Mouse (Mus musculus): Measurements from ENCODE around the gene Chd3. TPM values are rescaled to one million over a fixed set of nuclear protein-coding genes. Genes with fewer than 3 reads are reported as not detected.

Gene Chd3
- total and polyA plus RNA-seq, 3 experiments, result 31.9 to 92.0 (median 66.4) TPM

DNA sequence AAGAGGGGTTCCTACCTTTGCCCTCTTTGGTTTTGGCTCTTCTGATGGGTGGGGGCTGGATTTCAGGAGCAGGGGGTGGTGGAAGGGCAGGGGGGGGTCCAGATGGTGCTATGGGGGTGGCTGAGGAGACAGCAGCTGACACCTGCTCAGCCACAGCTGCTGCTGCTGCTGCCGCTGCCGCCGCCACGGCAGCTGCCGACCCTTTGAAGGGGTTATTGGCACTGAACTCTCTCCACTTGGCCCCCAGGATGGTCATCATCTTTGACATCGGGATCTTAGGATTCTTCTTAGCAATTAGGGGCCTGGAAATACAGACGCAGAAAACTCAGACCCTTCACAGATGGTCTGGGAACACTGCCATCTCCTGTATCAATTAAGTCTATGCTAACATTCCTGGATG lies 7.2 kb downstream of the Chd3 start:
- H3K79me2 ChIP-seq (replicated peaks; ENCODE audit: control insufficient read depth, extremely low read depth, insufficient read depth, poor library complexity, severe bottlenecking), result no peaks in the 10 kb centered on the region
- no peak for TF ChIP-seq MAZ (IDR thresholded peaks at IDR 0.05; ENCODE audit: low read depth, low read length)
- TF ChIP-seq JUN (IDR thresholded peaks at IDR 0.05; ENCODE audit: insufficient read depth, low read depth, low read length), result no peak
- no peak for TF ChIP-seq EP300 (IDR thresholded peaks at IDR 0.05; ENCODE audit: low read length)
- TF ChIP-seq BHLHE40 (IDR thresholded peaks at IDR 0.05; ENCODE audit: low read depth, low read length), result no peak
- TF ChIP-seq ZNF384 (IDR thresholded peaks at IDR 0.05; ENCODE audit: low read depth, low read length), result no peak
- TF ChIP-seq ZC3H11A (IDR thresholded peaks at IDR 0.05; ENCODE audit: low read depth, low read length), result no peak
- TF ChIP-seq JUND (conservative IDR thresholded peaks at IDR 0.05; ENCODE audit: low read depth, low read length), result no peak
- no peak for DNase-seq (ENCODE audit: extremely low read depth)
- no peak overlapping the region for H3K9ac ChIP-seq (ENCODE audit: insufficient read depth, low read depth)
- no peak overlapping the region for H3K27ac ChIP-seq (ENCODE audit: insufficient read depth, low read depth)
- in situ Hi-C loops (cut with MboI; ENCODE audit: low pct_ligation_motif_present, low pct_unique_long_range_greater_than_20kb, low sequenced_read_pairs) (no loop called here), dilution Hi-C loops (cut with MboI; ENCODE audit: extremely low pct_ligation_motif_present, extremely low pct_unique_long_range_greater_than_20kb, low sequenced_read_pairs) (no loop called here)
- no peaks in the 10 kb centered on the region for H3K27me3 ChIP-seq (replicated peaks)
- no peaks in the 10 kb centered on the region for H3K9me3 ChIP-seq (replicated peaks; ENCODE audit: low read length)
- H3K4me1 ChIP-seq (ENCODE audit: control insufficient read depth in 1 of 2, insufficient read depth in 2 of 2), result peaks cover 3 to 25% of the 10 kb centered on the region in 2 experiments; a peak in 3 of 4 replicates
- no peak overlapping the region for H3K4me2 ChIP-seq (ENCODE audit: insufficient read depth, low read depth, poor library complexity, severe bottlenecking)
- H3K4me3 ChIP-seq (replicated peaks in 1 of 3; ENCODE audit: low read depth in 2 of 3, low read length in 2 of 3, poor library complexity in 1 of 3), result no peak overlapping the region
- H3K36me3 ChIP-seq (replicated peaks in 1 of 2; ENCODE audit: control insufficient read depth in 1 of 2, insufficient read depth in 1 of 2, low read length in 1 of 2), result peaks cover 50 to 80% of the 10 kb centered on the region in 2 experiments

DNA sequence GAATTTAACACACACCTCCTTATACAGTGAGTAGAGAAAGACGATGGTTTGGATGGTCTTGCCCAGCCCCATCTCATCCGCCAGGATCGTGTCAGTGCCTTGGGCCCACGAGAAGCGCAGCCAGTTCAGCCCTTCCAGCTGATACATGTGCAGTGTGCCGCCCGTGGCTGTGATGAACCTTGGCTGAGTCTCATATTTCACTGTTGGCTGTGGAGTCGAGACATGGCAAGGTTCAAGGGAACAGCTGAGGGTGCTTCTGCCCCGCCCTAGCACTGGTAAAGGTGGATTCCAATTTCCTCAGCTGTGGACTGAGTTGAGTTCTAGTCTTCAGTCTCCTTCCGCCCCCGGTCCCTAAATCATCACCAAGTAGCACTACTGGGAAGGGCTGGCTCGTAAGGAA lies 11.5 kb downstream of the Chd3 start:
- dilution Hi-C loops (cut with MboI; ENCODE audit: extremely low pct_ligation_motif_present, extremely low pct_unique_long_range_greater_than_20kb, low sequenced_read_pairs), result no loop called here
- H3K4me2 ChIP-seq (ENCODE audit: insufficient read depth, low read depth, poor library complexity, severe bottlenecking), result no peak overlapping the region
- H3K9ac ChIP-seq (ENCODE audit: insufficient read depth, low read depth), result no peak overlapping the region
- in situ Hi-C loops (cut with MboI; ENCODE audit: low pct_ligation_motif_present, low pct_unique_long_range_greater_than_20kb, low sequenced_read_pairs), result no loop called here
- H3K9me3 ChIP-seq (replicated peaks; ENCODE audit: low read length), result no peaks in the 10 kb centered on the region
- H3K79me2 ChIP-seq (replicated peaks; ENCODE audit: control insufficient read depth, extremely low read depth, insufficient read depth, poor library complexity, severe bottlenecking), result no peaks in the 10 kb centered on the region
- H3K27ac ChIP-seq (ENCODE audit: insufficient read depth, low read depth), result no peak overlapping the region
- H3K27me3 ChIP-seq (replicated peaks), result no peaks in the 10 kb centered on the region
- peaks cover 75 to 98% of the 10 kb centered on the region in 2 experiments for H3K36me3 ChIP-seq (replicated peaks in 1 of 2; ENCODE audit: control insufficient read depth in 1 of 2, insufficient read depth in 1 of 2, low read length in 1 of 2)
- peaks cover 0 to 2% of the 10 kb centered on the region in 2 experiments; a peak in 1 of 4 replicates for H3K4me1 ChIP-seq (ENCODE audit: control insufficient read depth in 1 of 2, insufficient read depth in 2 of 2)
- TF ChIP-seq MAX (IDR thresholded peaks at IDR 0.05; ENCODE audit: low read length), result no peak
- TF ChIP-seq MEF2A (IDR thresholded peaks at IDR 0.05; ENCODE audit: borderline replicate concordance, low read depth, low read length), result no peak
- no peak for TF ChIP-seq PAX5 (IDR thresholded peaks at IDR 0.05; ENCODE audit: low read length)
- no peak for TF ChIP-seq NRF1 (IDR thresholded peaks at IDR 0.05; ENCODE audit: low read depth, low read length)
- TF ChIP-seq TCF12 (IDR thresholded peaks at IDR 0.05; ENCODE audit: low read depth, low read length), result no peak
- no peak for TF ChIP-seq ZNF384 (IDR thresholded peaks at IDR 0.05; ENCODE audit: low read depth, low read length)
- TF ChIP-seq MYC (IDR thresholded peaks at IDR 0.05; ENCODE audit: low read depth, low read length), result no peak
- no peak for DNase-seq (ENCODE audit: extremely low read depth)
- no peak overlapping the region for H3K4me3 ChIP-seq (replicated peaks in 1 of 3; ENCODE audit: low read depth in 2 of 3, low read length in 2 of 3, poor library complexity in 1 of 3)

DNA sequence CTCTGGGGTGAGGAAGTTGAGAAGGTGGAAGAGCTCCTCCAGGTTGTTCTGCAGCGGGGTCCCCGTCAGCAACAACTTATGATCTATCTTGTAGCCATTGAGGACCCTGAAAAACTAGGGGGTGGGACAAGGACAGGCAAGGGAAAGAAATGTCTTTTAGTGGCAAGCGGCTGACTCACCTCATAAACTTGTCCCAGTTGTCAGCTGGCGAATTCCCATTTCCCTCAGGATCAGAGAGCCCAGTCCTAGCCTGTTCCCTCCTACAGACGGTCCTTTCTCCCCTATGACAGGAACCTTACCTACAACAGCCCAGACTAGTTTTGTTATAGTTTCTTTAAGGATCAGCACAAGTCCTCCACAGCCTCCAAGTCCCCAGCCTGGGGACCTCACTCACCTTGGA lies 12.7 kb downstream of the Chd3 start:
- in situ Hi-C loops (cut with MboI; ENCODE audit: low pct_ligation_motif_present, low pct_unique_long_range_greater_than_20kb, low sequenced_read_pairs), result no loop called here
- dilution Hi-C loops (cut with MboI; ENCODE audit: extremely low pct_ligation_motif_present, extremely low pct_unique_long_range_greater_than_20kb, low sequenced_read_pairs), result no loop called here
- H3K36me3 ChIP-seq (replicated peaks in 1 of 2; ENCODE audit: control insufficient read depth in 1 of 2, insufficient read depth in 1 of 2, low read length in 1 of 2), result peaks cover 77 to 98% of the 10 kb centered on the region in 2 experiments

More for the DNA sequence above, 12.7 kb downstream of the Chd3 start:
- Histone ChIP-seq H3K27me3 (replicated peaks) (no peaks in the 10 kb centered on the region), H3K9me3 (replicated peaks; ENCODE audit: low read length) (no peaks in the 10 kb centered on the region), H3K27ac (ENCODE audit: insufficient read depth, low read depth) (no peak overlapping the region), H3K4me2 (ENCODE audit: insufficient read depth, low read depth, poor library complexity, severe bottlenecking) (no peak overlapping the region), H3K79me2 (replicated peaks; ENCODE audit: control insufficient read depth, extremely low read depth, insufficient read depth, poor library complexity, severe bottlenecking) (no peaks in the 10 kb centered on the region), H3K4me3 (replicated peaks in 1 of 3; ENCODE audit: low read depth in 2 of 3, low read length in 2 of 3, poor library complexity in 1 of 3) (no peak overlapping the region), H3K4me1 (ENCODE audit: control insufficient read depth in 1 of 2, insufficient read depth in 2 of 2) (no peaks in the 10 kb centered on the region), H3K9ac (ENCODE audit: insufficient read depth, low read depth) (no peak overlapping the region)
- no peak for TF ChIP-seq ELF1 (IDR thresholded peaks at IDR 0.05; ENCODE audit: low read depth, low read length)
- no peak for TF ChIP-seq RAD21 (IDR thresholded peaks at IDR 0.05; ENCODE audit: low read depth, low read length)
- TF ChIP-seq GABPA (IDR thresholded peaks at IDR 0.05; ENCODE audit: insufficient replicate concordance, low read depth, low read length), result no peak
- no peak for TF ChIP-seq JUND (conservative IDR thresholded peaks at IDR 0.05; ENCODE audit: low read depth, low read length)
- TF ChIP-seq ZMIZ1 (IDR thresholded peaks at IDR 0.05; ENCODE audit: low read depth, low read length), result no peak
- no peak for TF ChIP-seq CHD2 (IDR thresholded peaks at IDR 0.05; ENCODE audit: low read length)
- no peak for TF ChIP-seq UBTF (IDR thresholded peaks at IDR 0.05; ENCODE audit: low read depth, low read length)
- TF ChIP-seq E2F4 (IDR thresholded peaks at IDR 0.05; ENCODE audit: insufficient replicate concordance, low read depth, low read length), result no peak
- TF ChIP-seq MAFK (IDR thresholded peaks at IDR 0.05; ENCODE audit: insufficient replicate concordance, low read length), result no peak
- DNase-seq (ENCODE audit: extremely low read depth), result no peak

All from CH12.LX (cell line).